Comparison of ENCODE assay signal across 8 mouse cellular contexts in genomic region chr17:64330885-64331284, GRCm38 (mm10). TPM values are rescaled to one million over a fixed set of nuclear protein-coding genes. Genes with fewer than 3 reads are reported as not detected.
DNase-seq lines count a peak whose midpoint lies in the region; ATAC-seq and TF ChIP-seq lines count a peak whose summit lies in the region.

No protein-coding gene starts in this region.

- H3K4me2 ChIP-seq in heart, embryonic 13.5 days = peak overlapping the region; percentile 68
- H3K4me2 ChIP-seq in forebrain, embryonic 14.5 days (ENCODE audit: low read length) = peak overlapping the region; percentile 61
- peak overlapping the region; percentile 93 for H3K4me2 ChIP-seq in liver, embryonic 15.5 days

- 17% methylated on average over 8 of the region's 8 CpGs for WGBS in heart, embryonic 13.5 days
- WGBS in forebrain, embryonic 14.5 days = 23% methylated on average over 8 of the region's 8 CpGs
- 16% methylated on average over 8 of the region's 8 CpGs for WGBS in liver, embryonic 15.5 days (ENCODE audit: insufficient replicate concordance)

- peak overlapping the region; percentile 93 for H3K4me3 ChIP-seq in heart, embryonic 13.5 days
- peak overlapping the region; percentile 94 for H3K4me3 ChIP-seq in E14TG2a.4 (replicated peaks; ENCODE audit: low read length)
- H3K4me3 ChIP-seq in forebrain, embryonic 14.5 days (ENCODE audit: low read depth, low read length) = peak overlapping the region; percentile 100
- H3K4me3 ChIP-seq in liver, embryonic 15.5 days (replicated peaks) = peak overlapping the region; percentile 99

- no peaks in the 10 kb centered on the region for H3K9me3 ChIP-seq in heart, embryonic 13.5 days
- no peaks in the 10 kb centered on the region for H3K9me3 ChIP-seq in E14TG2a.4 (ENCODE audit: low read length)
- no peaks in the 10 kb centered on the region for H3K9me3 ChIP-seq in forebrain, embryonic 14.5 days (replicated peaks; ENCODE audit: control insufficient read depth, low read length)
- H3K9me3 ChIP-seq in liver, embryonic 15.5 days (replicated peaks) = no peaks in the 10 kb centered on the region

- H3K4me1 ChIP-seq in heart, embryonic 13.5 days = peaks cover 18% of the 10 kb centered on the region
- peaks cover 11% of the 10 kb centered on the region; the same call in 1 of the 2 replicates for H3K4me1 ChIP-seq in E14TG2a.4 (replicated peaks; ENCODE audit: low read depth, low read length)
- H3K4me1 ChIP-seq in forebrain, embryonic 14.5 days (ENCODE audit: control insufficient read depth, insufficient read depth, low read length) = peaks cover 9% of the 10 kb centered on the region
- peaks cover 16% of the 10 kb centered on the region for H3K4me1 ChIP-seq in liver, embryonic 15.5 days (replicated peaks)

- intact Hi-C loops in heart, postnatal 36 days (cut with DNase I) = loop anchor here (2.0 to 10.0 kb wide), 4 partner anchors 199 to 1554 kb away; partner anchors contain the start of genes A930002H24Rik, Fer, Man2a1 and Ralbp1

- no peak for ATAC-seq in heart, embryonic 13.5 days (ENCODE audit: extremely low read depth, insufficient number of reproducible peaks, low FRiP score, low TSS enrichment)
- no peak for ATAC-seq in forebrain, embryonic 14.5 days
- ATAC-seq in liver, embryonic 15.5 days (ENCODE audit: insufficient read depth) = no peak
- no peak for ATAC-seq in granulocyte monocyte progenitor cell, adult 5-6 weeks (replicated peaks; ENCODE audit: poor library complexity, severe bottlenecking)

- peak overlapping the region; percentile 99 for H3K9ac ChIP-seq in heart, embryonic 13.5 days
- H3K9ac ChIP-seq in forebrain, embryonic 14.5 days (ENCODE audit: low read length) = peak overlapping the region; percentile 98
- H3K9ac ChIP-seq in liver, embryonic 15.5 days = peak overlapping the region; percentile 99

- peak overlapping the region; percentile 99 for H3K27ac ChIP-seq in heart, embryonic 13.5 days (replicated peaks)
- peak overlapping the region; percentile 98 for H3K27ac ChIP-seq in forebrain, embryonic 14.5 days (ENCODE audit: low read depth, low read length)
- H3K27ac ChIP-seq in liver, embryonic 15.5 days (replicated peaks) = peak overlapping the region; percentile 96

- DNase-seq in heart, postnatal 36 days = no peak
- peak; percentile 10 for DNase-seq in forebrain, embryonic 14.5 days (ENCODE audit: low spot score)
- no peak for DNase-seq in embryo, embryonic 10 days (ENCODE audit: low spot score)
- DNase-seq in right cerebral cortex, postnatal 36 days (ENCODE audit: low spot score in 2 of 2) = no peak

- no peaks in the 10 kb centered on the region for H3K27me3 ChIP-seq in heart, embryonic 13.5 days (replicated peaks)
- no peaks in the 10 kb centered on the region for H3K27me3 ChIP-seq in E14TG2a.4 (ENCODE audit: insufficient read depth, low read length)
- H3K27me3 ChIP-seq in forebrain, embryonic 14.5 days (replicated peaks; ENCODE audit: control insufficient read depth, insufficient read depth, low read length) = no peaks in the 10 kb centered on the region
- H3K27me3 ChIP-seq in liver, embryonic 15.5 days = no peaks in the 10 kb centered on the region

- H3K36me3 ChIP-seq in heart, embryonic 13.5 days = peaks cover 15% of the 10 kb centered on the region
- no peaks in the 10 kb centered on the region for H3K36me3 ChIP-seq in E14TG2a.4 (ENCODE audit: insufficient read depth, low read length)
- no peaks in the 10 kb centered on the region for H3K36me3 ChIP-seq in forebrain, embryonic 14.5 days (ENCODE audit: control insufficient read depth, insufficient read depth, low read length)
- H3K36me3 ChIP-seq in liver, embryonic 15.5 days (replicated peaks) = no peaks in the 10 kb centered on the region

- no peak for TF ChIP-seq CTCF in E14TG2a.4 (conservative IDR thresholded peaks at IDR 0.05; ENCODE audit: low read length)

RNA-seq across cellular contexts. Expression of gene Pja2, which starts 0.8 kb away (rescaled TPM):
- 68.4 and 75.7 TPM in 2 replicates for polyA plus RNA-seq in heart, embryonic 13.5 days (2015; fragmentation: Nextera tagmentation; extraction: Ambion mirVana)
- total RNA-seq in heart, postnatal 36 days (2021) = 100 to 1,000 TPM; 106 to 107 TPM
- polyA plus RNA-seq in forebrain, embryonic 14.5 days (2014; fragmentation: Nextera tagmentation; extraction: Ambion mirVana) = 125 and 147 TPM in 2 replicates
- 15.3 and 15.4 TPM in 2 replicates for polyA plus RNA-seq in liver, embryonic 15.5 days (2015; fragmentation: Nextera tagmentation; extraction: Ambion mirVana)
- 23.1 and 23.7 TPM in 2 replicates for total RNA-seq in granulocyte monocyte progenitor cell, adult 5-6 weeks (2014; fragmentation: Nextera tagmentation)
- 25.0 and 25.3 TPM in 2 replicates for total RNA-seq in granulocyte monocyte progenitor cell, adult 5-6 weeks (2017)
